Mouse (Mus musculus): ENCODE results near the gene Timm17b. TPM values are rescaled to one million over a fixed set of nuclear protein-coding genes. Genes with fewer than 3 reads are reported as not detected.
"Not testable (repeated sequence)": the region's sequence is repeated elsewhere in the genome, so short reads cannot be mapped to it uniquely, and the experiment has no call there.

The Timm17b gene
- total RNA-seq, 2 experiments from 2014 or later = 43.9 to 44.8 TPM

- intact Hi-C loops (cut with DNase I; ENCODE audit: low total_unique reads) = loop anchor here (5.0 kb wide), 1 partner anchor 102 kb away; the partner anchor contains the start of gene Glod5
- DNase-seq = not testable (repeated sequence)
Measured at GRCm38 (mm10) chrX:7915669-7916068, 16.5 kb downstream of the Timm17b start.

- DNase-seq = not testable (repeated sequence)
- intact Hi-C loops (cut with DNase I; ENCODE audit: low total_unique reads) = loop anchor here (5.0 kb wide), 1 partner anchor 99 kb away; the partner anchor contains the start of gene Glod5
Measured at GRCm38 (mm10) chrX:7917960-7918359, 18.8 kb downstream of the Timm17b start.

GRCm38 (mm10) chrX:7919601-7920383 lies 20.6 kb downstream of the Timm17b start, which contains the start of gene Pcsk1n:
Pcsk1n (plus strand) TSS chrX:7919822.
- DNase-seq = no peak
- intact Hi-C loops (cut with DNase I; ENCODE audit: low total_unique reads) = loop anchor here (5.0 kb wide), 1 partner anchor 98 kb away; the partner anchor contains the start of gene Glod5

GRCm38 (mm10) chrX:7922032-7922431 lies 22.9 kb downstream of the Timm17b start:
- no peak for DNase-seq
- intact Hi-C loops (cut with DNase I; ENCODE audit: low total_unique reads) = no loop called here

- intact Hi-C loops (cut with DNase I; ENCODE audit: low total_unique reads) = no loop called here
- DNase-seq = no peak
Measured at GRCm38 (mm10) chrX:7926266-7926665, 27.1 kb downstream of the Timm17b start.

GRCm38 (mm10) chrX:7927116-7927515 lies 28.0 kb downstream of the Timm17b start:
- intact Hi-C loops (cut with DNase I; ENCODE audit: low total_unique reads) = no loop called here
- DNase-seq = no peak

- intact Hi-C loops (cut with DNase I; ENCODE audit: low total_unique reads) = no loop called here
- no peak for DNase-seq
Measured at GRCm38 (mm10) chrX:7928270-7928790, 29.2 kb downstream of the Timm17b start, which contains the start of gene Eras. Eras (minus strand) TSS chrX:7928607.

GRCm38 (mm10) chrX:7936874-7937273 lies 37.7 kb downstream of the Timm17b start:
- intact Hi-C loops (cut with DNase I; ENCODE audit: low total_unique reads) = no loop called here

GRCm38 (mm10) chrX:7937667-7938066 lies 38.5 kb downstream of the Timm17b start:
- no peak for DNase-seq
- intact Hi-C loops (cut with DNase I; ENCODE audit: low total_unique reads) = no loop called here

More at GRCm38 (mm10) chrX:7936874-7937273, 37.7 kb downstream of the Timm17b start:
- DNase-seq = no peak

GRCm38 (mm10) chrX:7945618-7946017 lies 46.5 kb downstream of the Timm17b start:
- intact Hi-C loops (cut with DNase I; ENCODE audit: low total_unique reads) = no loop called here
- DNase-seq = no peak

- intact Hi-C loops (cut with DNase I; ENCODE audit: low total_unique reads) = no loop called here
- DNase-seq = no peak
Measured at GRCm38 (mm10) chrX:7947108-7947899, 48.1 kb downstream of the Timm17b start, which contains the start of gene Hdac6. Hdac6 (minus strand) TSS chrX:7947889.

- peak; percentile 93 for DNase-seq
Measured at GRCm38 (mm10) chrX:7947900-7948492, 48.8 kb downstream of the Timm17b start.

GRCm38 (mm10) chrX:7950091-7950490 lies 50.9 kb downstream of the Timm17b start:
- no peak for DNase-seq
- intact Hi-C loops (cut with DNase I; ENCODE audit: low total_unique reads) = no loop called here

More at GRCm38 (mm10) chrX:7947900-7948492, 48.8 kb downstream of the Timm17b start:
- intact Hi-C loops (cut with DNase I; ENCODE audit: low total_unique reads) = no loop called here

Other genes starting within 250 kb of the Timm17b start
- 10 to 100 TPM; 10.3 to 18.7 TPM for gene Prickle3, start 242.1 kb upstream of the Timm17b start, total RNA-seq (2021)
- 10 to 100 TPM; 40.3 to 50.8 TPM for gene Plp2, start 228.0 kb upstream of the Timm17b start, total RNA-seq (2021)
- gene Magix, start 218.1 kb upstream of the Timm17b start, total RNA-seq (2021) = 1 to 10 TPM; 4.4 to 6.4 TPM
- gene Gpkow, start 202.2 kb upstream of the Timm17b start, total RNA-seq (2021) = 10 to 100 TPM; 15.9 to 16.4 TPM
- 10 to 100 TPM; 20.4 to 22.8 TPM for gene Wdr45, start 185.0 kb upstream of the Timm17b start, total RNA-seq (2021)
- gene Gm45208, start 177.1 kb upstream of the Timm17b start, total RNA-seq (2021) = not detected
- gene Praf2, start 170.9 kb upstream of the Timm17b start, total RNA-seq (2021) = 1 to 10 TPM; 6.1 to 9.0 TPM
- 1 to 10 TPM in 1 of 2 experiments, under 1 TPM in 1; 0.86 to 1.8 TPM for gene Ccdc120, start 148.5 kb upstream of the Timm17b start, total RNA-seq (2021)
- 1 to 10 TPM; 8.8 to 9.7 TPM for gene Tfe3, start 136.8 kb upstream of the Timm17b start, total RNA-seq (2021)
- 10 to 100 TPM; 16.8 to 17.4 TPM for gene Gripap1, start 109.6 kb upstream of the Timm17b start, total RNA-seq (2021)
- gene Kcnd1, start 77.1 kb upstream of the Timm17b start, total RNA-seq (2021) = under 1 TPM; 0.66 to 0.68 TPM
- 10 to 100 TPM; 16.8 to 19.1 TPM for gene Otud5, start 58.0 kb upstream of the Timm17b start, total RNA-seq (2021)
- 1 to 10 TPM; 1.1 to 1.2 TPM for gene Pim2, start 21.1 kb upstream of the Timm17b start, total RNA-seq (2021)
- 10 to 100 TPM in 1 of 2 experiments, 1 to 10 TPM in 1; 8.7 to 10.2 TPM for gene Slc35a2, start 15.3 kb upstream of the Timm17b start, total RNA-seq (2021)
- 10 to 100 TPM; 27.3 to 32.0 TPM for gene Pqbp1, start 88 bp upstream of the Timm17b start, total RNA-seq (2021)
- not detected for gene Gm10491, start 8.5 kb downstream of the Timm17b start, total RNA-seq (2021)
- gene Gm10490, start 10.2 kb downstream of the Timm17b start, total RNA-seq (2021) = not detected
- gene Pcsk1n, start 20.5 kb downstream of the Timm17b start, total RNA-seq (2021) = under 1 TPM in 1 of 2 experiments, not detected in 1; 0.14 TPM
- gene Eras, start 29.2 kb downstream of the Timm17b start, total RNA-seq (2021) = not detected
- gene Hdac6, start 48.5 kb downstream of the Timm17b start, total RNA-seq (2021) = 1 to 10 TPM; 5.0 to 5.5 TPM
- gene Gata1, start 78.7 kb downstream of the Timm17b start, total RNA-seq (2021) = under 1 TPM in 1 of 2 experiments, not detected in 1; 0.21 TPM
- gene Glod5, start 119.1 kb downstream of the Timm17b start, total RNA-seq (2021) = not detected
- 1 to 10 TPM; 5.2 to 5.5 TPM for gene Suv39h1, start 175.4 kb downstream of the Timm17b start, total RNA-seq (2021)
- under 1 TPM; 0.84 to 0.93 TPM for gene Was, start 191.1 kb downstream of the Timm17b start, total RNA-seq (2021)
- gene Wdr13, start 233.5 kb downstream of the Timm17b start, total RNA-seq (2021) = 10 to 100 TPM; 19.6 to 20.6 TPM
- gene Rbm3, start 246.5 kb downstream of the Timm17b start, total RNA-seq (2021) = 100 to 1,000 TPM; 179 to 195 TPM

Measured in gastrocnemius, postnatal 14 days (tissue).